Mouse (Mus musculus): ENCODE results near the gene Gm20538.

The Gm20538 gene

GRCm38 (mm10) chr19:44552731-44553130, at the start of gene Gm20538:
Gene Gm20538 (minus strand): TSS chr19:44552831.
- DNase-seq (ENCODE audit: low spot score in 2 of 2): no peak

- no peak for DNase-seq (ENCODE audit: low spot score in 2 of 2)
These were observed 41.5 kb upstream of the Gm20538 start for GRCm38 (mm10) chr19:44594180-44594579.

GRCm38 (mm10) chr19:44591638-44592037, 39.0 kb upstream of the Gm20538 start:
- no peak for DNase-seq (ENCODE audit: low spot score in 2 of 2)

- no peak for DNase-seq (ENCODE audit: low spot score in 2 of 2)
These were observed 38.4 kb upstream of the Gm20538 start for GRCm38 (mm10) chr19:44590992-44591391.

DNA sequence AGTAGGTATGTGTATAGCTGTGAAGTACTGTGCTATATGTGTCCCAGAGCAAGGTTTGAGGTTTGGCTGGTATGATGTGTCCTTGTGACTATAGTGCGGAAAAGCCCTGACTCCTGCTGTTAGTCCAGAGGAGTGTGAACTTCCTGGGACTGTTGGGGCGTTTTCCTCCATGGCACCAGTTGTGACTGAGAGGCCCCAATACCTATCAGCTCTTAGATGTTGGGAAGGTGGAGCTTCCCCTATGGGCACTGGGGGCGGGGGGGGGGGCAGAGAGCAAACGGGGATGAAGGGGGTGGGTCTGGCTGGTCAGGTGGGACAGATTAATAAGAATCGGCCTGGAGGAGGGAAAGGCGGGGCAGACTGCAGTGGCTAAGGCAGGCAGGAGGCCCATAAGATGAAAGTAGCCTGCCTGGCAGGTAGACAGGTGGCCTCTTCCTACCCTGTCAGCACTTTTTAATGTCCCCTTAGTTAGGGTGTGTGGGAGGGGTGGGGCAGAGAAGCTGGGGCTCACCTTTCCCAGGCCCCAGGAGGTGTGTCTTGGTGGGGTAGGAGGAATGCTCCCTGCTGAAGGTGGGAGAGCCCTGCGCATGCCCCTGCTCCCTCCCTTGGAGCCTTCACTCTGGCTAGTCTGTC, 37.1 kb upstream of the Gm20538 start:
- DNase-seq (ENCODE audit: low spot score in 2 of 2): no peak

DNA sequence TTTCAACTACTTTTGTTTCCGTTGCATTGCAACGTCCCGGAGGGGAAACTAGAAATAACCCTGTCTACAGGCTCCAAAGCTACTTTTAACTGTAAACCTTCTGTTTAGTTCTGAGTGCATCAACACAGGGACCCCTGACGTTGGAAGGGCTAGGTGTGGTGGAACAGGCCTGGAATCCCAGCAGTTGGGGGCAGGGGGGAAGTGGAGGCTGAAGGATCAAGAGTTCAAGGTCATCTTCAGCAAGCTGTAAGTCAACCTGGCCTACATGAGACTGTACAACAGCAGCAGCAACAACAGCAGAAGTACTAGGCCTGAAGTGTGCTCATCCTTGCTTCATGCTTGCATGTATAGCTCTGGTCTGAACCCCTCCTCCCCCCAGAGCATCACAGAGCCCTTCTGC, 35.4 kb upstream of the Gm20538 start:
- no peak for DNase-seq (ENCODE audit: low spot score in 2 of 2)

GRCm38 (mm10) chr19:44582638-44583309, 30.1 kb upstream of the Gm20538 start:
- peak; percentile 80 to 94 for DNase-seq (ENCODE audit: low spot score in 2 of 2)

GRCm38 (mm10) chr19:44582103-44582502, 29.5 kb upstream of the Gm20538 start:
- no peak for DNase-seq (ENCODE audit: low spot score in 2 of 2)

- DNase-seq (ENCODE audit: low spot score in 2 of 2): no peak
These were observed 25.4 kb upstream of the Gm20538 start for GRCm38 (mm10) chr19:44578038-44578437.

DNA sequence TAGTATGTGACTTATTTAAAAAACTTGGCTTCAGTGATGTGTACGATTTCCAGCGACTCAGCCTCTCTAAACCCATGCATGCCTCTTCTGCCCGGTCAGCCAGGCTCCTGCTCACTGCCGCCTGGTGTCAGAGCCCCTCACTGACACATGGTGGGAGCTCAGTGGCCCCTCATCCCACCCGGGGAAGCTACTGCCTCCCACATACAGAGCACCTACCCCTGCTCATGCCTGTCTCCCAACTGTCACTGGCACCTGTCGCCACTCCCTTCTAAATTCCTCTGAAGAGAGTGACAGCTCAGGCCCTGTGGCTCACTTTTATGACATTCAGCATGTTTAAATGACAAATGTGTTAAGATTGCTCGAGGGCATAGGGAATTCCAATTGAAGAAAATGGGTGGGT, 23.6 kb upstream of the Gm20538 start:
- no peak for DNase-seq (ENCODE audit: low spot score in 2 of 2)

GRCm38 (mm10) chr19:44567763-44568162, 15.1 kb upstream of the Gm20538 start:
- no peak for DNase-seq (ENCODE audit: low spot score in 2 of 2)

DNA sequence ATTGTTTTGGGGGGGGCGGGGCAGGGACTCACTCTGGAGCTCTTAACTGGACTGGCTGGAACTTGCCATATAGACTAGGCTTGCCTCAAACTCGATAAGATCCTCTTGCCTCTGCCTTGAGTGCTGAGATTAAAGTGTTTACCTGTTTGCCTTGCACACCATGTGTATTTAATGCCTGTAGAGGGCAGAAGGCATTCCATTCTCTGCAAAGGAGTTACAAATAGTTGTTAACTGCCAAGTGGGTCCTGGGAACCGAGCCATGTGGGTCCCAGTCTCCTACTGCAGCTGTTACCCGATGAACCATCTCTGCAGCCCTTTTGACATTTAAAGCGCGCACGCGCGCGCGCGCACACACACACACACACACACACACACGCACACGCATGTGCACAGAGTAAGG, 11.4 kb upstream of the Gm20538 start:
- no peak for DNase-seq (ENCODE audit: low spot score in 2 of 2)

DNA sequence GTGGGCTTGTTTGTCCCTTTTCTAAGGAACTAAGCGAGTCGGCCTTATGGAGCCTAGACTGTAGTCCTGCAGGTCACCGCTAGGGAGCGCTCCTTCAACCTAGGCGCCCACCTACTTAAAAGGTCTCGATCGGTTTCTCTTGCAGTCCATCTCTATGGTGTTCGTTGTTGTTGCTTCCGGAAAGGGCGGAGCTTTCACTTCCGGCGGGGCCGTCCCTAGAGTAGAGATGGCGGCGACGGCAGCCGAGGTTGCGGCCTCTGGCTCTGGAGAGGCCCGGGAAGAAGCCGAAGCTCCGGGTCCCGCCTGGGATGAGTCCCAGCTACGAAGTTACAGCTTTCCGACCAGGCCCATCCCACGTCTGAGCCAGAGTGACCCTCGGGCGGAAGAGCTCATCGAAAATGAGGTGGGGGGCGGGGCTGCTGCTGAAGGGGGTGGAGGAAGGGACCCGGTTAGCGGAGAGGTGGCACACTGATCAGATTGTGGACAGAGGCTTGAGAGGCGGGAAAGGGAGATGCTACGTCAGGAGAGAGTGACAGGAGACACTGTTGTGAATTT, 10.1 kb upstream of the Gm20538 start, which contains the start of gene Hif1an:
Gene Hif1an (plus strand): TSS at position 199 of the 555 bp plus-strand sequence.
- DNase-seq (ENCODE audit: low spot score in 2 of 2): peak; percentile 90

- DNase-seq (ENCODE audit: low spot score in 2 of 2): peak; percentile 86 to 90
These were observed 2.4 kb upstream of the Gm20538 start, which contains the start of gene Ndufb8 for GRCm38 (mm10) chr19:44554861-44555590. Gene Ndufb8 (minus strand): TSS chr19:44555440.

GRCm38 (mm10) chr19:44554490-44554860, 1.8 kb upstream of the Gm20538 start:
- no peak for DNase-seq (ENCODE audit: low spot score in 2 of 2)

GRCm38 (mm10) chr19:44553286-44553685, 655 bp upstream of the Gm20538 start:
- DNase-seq (ENCODE audit: low spot score in 2 of 2): no peak

DNA sequence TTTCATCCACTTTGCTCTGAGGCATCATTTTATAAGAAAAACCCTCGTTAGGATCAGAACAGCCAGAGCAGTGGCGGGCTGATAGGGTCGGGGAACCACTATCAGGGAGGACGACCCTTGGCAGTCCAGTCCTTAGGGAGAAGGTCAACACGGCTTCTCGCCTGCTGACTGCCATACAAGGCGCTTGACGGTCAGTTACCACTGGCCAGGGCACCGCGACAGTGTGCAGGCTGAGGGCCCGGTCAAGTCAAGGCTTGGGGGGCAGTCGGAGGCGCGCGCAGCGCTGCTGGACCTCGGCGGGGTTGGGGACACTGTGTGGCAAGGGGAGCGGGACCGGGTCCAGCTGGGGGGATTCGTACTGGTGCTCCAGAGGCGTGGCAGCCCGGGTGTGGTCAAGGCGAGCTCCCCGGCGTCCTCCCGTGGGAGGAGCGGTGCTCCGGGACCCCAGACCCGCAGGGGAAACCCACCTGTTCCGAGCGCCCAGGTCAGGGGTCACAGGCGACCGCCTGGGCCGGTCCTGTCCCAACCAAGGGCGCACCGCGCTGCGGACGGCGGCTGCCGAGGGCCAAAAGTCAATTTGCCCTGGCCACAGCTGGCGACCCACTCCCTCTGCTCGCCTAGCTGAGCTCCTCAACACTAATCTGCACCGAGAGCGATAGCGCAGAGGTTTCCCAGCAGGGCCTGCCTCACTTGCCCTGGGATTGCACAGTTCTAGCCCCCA, 7.2 kb downstream of the Gm20538 start, which contains the start of gene Sec31b:
Gene Sec31b (minus strand): TSS at position 544 of the 721 bp plus-strand sequence.
- DNase-seq (ENCODE audit: low spot score in 2 of 2): no peak

DNA sequence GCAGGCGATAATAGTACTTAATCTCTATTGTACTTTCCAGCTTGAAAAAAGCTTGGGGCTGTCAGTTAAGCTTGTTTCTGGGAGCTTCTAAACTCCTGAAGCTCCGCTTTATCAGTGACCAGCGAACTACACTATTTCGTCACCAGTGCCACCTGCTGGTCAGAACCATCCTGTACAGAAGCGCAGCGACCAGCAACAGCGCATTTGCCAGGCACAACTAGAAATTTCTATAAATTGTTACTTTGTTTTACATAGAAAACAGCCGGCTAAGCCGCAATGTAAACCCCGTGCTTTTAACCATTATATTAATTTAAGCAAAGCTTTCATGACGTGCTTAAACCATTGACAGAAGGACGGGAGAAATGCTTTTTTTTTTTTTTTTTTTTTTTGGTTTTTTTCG, 7.9 kb downstream of the Gm20538 start:
- DNase-seq (ENCODE audit: low spot score in 2 of 2): peak in 1 of 2 experiments; percentile 49

DNA sequence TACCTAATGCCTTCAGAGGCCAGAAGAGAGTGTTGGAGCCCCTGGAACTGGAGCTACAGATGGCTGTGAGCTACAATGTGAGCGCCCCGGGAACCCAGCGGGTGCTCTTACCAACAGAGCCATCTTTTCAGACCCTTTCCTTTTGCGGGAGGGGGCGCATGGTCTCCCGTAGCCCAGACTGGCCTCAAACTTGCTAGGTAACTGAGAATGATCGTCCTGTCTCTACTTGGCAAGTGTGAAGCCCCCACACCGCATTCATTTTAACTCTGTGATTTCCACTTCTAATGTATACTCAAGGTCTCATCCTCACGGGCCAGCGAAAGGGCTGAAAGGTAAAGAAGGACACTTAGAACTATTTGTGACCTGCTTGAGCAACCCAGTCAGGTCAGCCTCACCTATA, 8.3 kb downstream of the Gm20538 start:
- DNase-seq (ENCODE audit: low spot score in 2 of 2): no peak

DNA sequence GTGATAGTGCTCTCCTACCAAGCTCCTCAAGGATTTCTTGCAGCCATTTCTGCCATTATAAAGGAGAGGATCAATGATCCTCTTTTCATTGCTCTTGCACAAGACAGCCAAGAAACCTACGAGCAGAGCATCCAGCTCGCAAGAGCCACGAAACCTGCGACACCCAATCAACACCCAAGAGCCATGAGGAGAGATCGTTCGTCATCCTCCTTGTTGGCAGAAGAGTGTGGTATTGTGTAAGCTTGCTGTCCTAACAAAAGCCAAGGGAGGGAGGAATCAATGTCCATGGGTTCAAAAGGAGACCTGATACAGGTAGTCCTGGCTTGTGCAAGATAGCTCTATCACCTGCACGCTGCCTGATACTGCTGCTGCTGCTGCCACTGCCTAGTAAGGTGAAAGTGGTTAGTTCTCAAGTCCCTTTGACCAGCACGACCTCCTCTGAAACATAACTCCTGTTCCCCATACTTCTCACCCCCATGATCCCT, 9.9 kb downstream of the Gm20538 start:
- DNase-seq (ENCODE audit: low spot score in 2 of 2): no peak

GRCm38 (mm10) chr19:44537416-44537815, 15.2 kb downstream of the Gm20538 start:
- no peak for DNase-seq (ENCODE audit: low spot score in 2 of 2)
